Mouse (Mus musculus): ENCODE measurements around the gene Lix1. TPM values are rescaled to one million over a fixed set of nuclear protein-coding genes. Genes with fewer than 3 reads are reported as not detected.
"Not testable (repeated sequence)": the region's sequence is repeated elsewhere in the genome, so short reads cannot be mapped to it uniquely, and the experiment has no call there.

The Lix1 gene
- polyA plus RNA-seq, 1 experiment from 2014 or later, result 0.25 TPM

- no peak for DNase-seq
- H3K4me1 ChIP-seq (ENCODE audit: insufficient read depth), result no peaks in the 10 kb centered on the region
- 60% methylated on average over 1 of the region's 1 CpGs for WGBS (ENCODE audit: insufficient replicate concordance)
- no peak overlapping the region for H3K9ac ChIP-seq (replicated peaks)
- TF ChIP-seq CTCF (IDR thresholded peaks at IDR 0.05; ENCODE audit: low read depth) (no peak), EP300 (IDR thresholded peaks at IDR 0.05; ENCODE audit: low read depth) (no peak)
- ATAC-seq, result no peak
- H3K9me3 ChIP-seq (ENCODE audit: low read length), result no peaks in the 10 kb centered on the region
- H3K27ac ChIP-seq (ENCODE audit: low read depth), result no peak overlapping the region
- H3K36me3 ChIP-seq (replicated peaks; ENCODE audit: insufficient read depth, low read length), result no peaks in the 10 kb centered on the region
- no peak overlapping the region for H3K4me2 ChIP-seq (ENCODE audit: low read depth, low read length)
- no peaks in the 10 kb centered on the region for H3K27me3 ChIP-seq (ENCODE audit: insufficient read depth, low read length)
- H3K4me3 ChIP-seq (ENCODE audit: low read depth, low read length), result no peak overlapping the region
These were observed 52.1 kb downstream of the Lix1 start for GRCm38 (mm10) chr17:17454573-17454972.

- no peak for ATAC-seq
- no peak for TF ChIP-seq CTCF (IDR thresholded peaks at IDR 0.05; ENCODE audit: low read depth)
- no peak for TF ChIP-seq EP300 (IDR thresholded peaks at IDR 0.05; ENCODE audit: low read depth)
- DNase-seq, result no peak
These were observed 83.3 kb downstream of the Lix1 start for GRCm38 (mm10) chr17:17485789-17486188.

DNA sequence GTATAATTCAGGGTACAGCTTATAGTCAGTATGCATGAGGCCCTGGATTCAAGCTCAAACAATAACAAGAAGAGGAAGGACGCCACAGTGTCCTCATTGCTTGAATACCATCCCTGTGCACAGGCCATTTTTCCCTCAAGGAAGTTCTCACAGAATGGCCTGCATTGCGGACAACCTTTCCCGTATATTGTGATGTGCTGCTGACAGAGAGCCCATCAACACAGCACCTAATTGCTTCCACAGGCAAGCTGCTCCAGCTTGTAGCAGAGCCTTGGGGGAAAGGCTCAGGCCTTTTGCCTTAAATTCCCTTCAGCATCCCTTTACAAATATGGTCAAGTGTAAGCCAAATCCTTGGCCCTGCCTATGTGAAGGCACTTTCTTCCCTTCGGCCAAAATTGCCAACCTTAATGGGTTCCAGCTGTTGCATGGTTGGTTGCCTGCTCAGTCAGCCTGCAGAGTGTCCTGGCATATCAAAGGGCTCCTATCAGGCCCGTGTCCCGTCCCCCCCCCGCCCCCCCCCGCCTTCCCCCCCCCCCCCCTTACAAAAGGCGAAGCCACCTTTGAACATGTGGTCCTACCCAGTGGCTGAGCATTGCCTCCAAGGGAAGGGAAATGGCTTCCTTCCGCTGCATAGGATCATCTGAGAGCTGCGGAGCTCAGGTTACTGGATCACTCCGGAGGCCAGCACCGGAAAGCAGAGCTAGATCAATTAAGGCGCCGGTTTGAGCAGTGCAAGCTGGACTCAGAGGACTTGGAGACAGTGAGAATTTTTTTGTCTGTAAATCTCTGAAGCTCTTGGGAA is 88.5 kb downstream of the Lix1 start:
- DNase-seq (no peak), ATAC-seq (no peak)
- H3K4me1 ChIP-seq (ENCODE audit: insufficient read depth), result no peaks in the 10 kb centered on the region
- no peaks in the 10 kb centered on the region for H3K9me3 ChIP-seq (ENCODE audit: low read length)
- WGBS (ENCODE audit: insufficient replicate concordance), result 63% methylated on average over 13 of the region's 15 CpGs
- H3K27ac ChIP-seq (ENCODE audit: low read depth), result no peak overlapping the region
- H3K4me3 ChIP-seq (ENCODE audit: low read depth, low read length), result no peak overlapping the region
- no peak overlapping the region for H3K4me2 ChIP-seq (ENCODE audit: low read depth, low read length)
- no peak for TF ChIP-seq CTCF (IDR thresholded peaks at IDR 0.05; ENCODE audit: low read depth)
- no peak for TF ChIP-seq EP300 (IDR thresholded peaks at IDR 0.05; ENCODE audit: low read depth)
- no peaks in the 10 kb centered on the region for H3K36me3 ChIP-seq (replicated peaks; ENCODE audit: insufficient read depth, low read length)
- H3K9ac ChIP-seq (replicated peaks), result no peak overlapping the region
- H3K27me3 ChIP-seq (ENCODE audit: insufficient read depth, low read length), result no peaks in the 10 kb centered on the region

More at GRCm38 (mm10) chr17:17485789-17486188, 83.3 kb downstream of the Lix1 start:
- Histone ChIP-seq H3K9ac (replicated peaks) (no peak overlapping the region), H3K4me1 (ENCODE audit: insufficient read depth) (no peaks in the 10 kb centered on the region), H3K36me3 (replicated peaks; ENCODE audit: insufficient read depth, low read length) (no peaks in the 10 kb centered on the region), H3K9me3 (ENCODE audit: low read length) (no peaks in the 10 kb centered on the region), H3K27ac (ENCODE audit: low read depth) (no peak overlapping the region), H3K4me3 (ENCODE audit: low read depth, low read length) (no peak overlapping the region), H3K4me2 (ENCODE audit: low read depth, low read length) (no peak overlapping the region), H3K27me3 (ENCODE audit: insufficient read depth, low read length) (no peaks in the 10 kb centered on the region)
- 74% methylated on average over 2 of the region's 2 CpGs for WGBS (ENCODE audit: insufficient replicate concordance)

GRCm38 (mm10) chr17:17491622-17492001 is 89.1 kb downstream of the Lix1 start:
- Histone ChIP-seq H3K4me2 (ENCODE audit: low read depth, low read length) (no peak overlapping the region), H3K4me1 (ENCODE audit: insufficient read depth) (no peaks in the 10 kb centered on the region), H3K4me3 (ENCODE audit: low read depth, low read length) (no peak overlapping the region), H3K36me3 (replicated peaks; ENCODE audit: insufficient read depth, low read length) (no peaks in the 10 kb centered on the region), H3K27ac (ENCODE audit: low read depth) (no peak overlapping the region), H3K9ac (replicated peaks) (no peak overlapping the region), H3K9me3 (ENCODE audit: low read length) (no peaks in the 10 kb centered on the region), H3K27me3 (ENCODE audit: insufficient read depth, low read length) (no peaks in the 10 kb centered on the region)
- 58% methylated on average over 7 of the region's 7 CpGs for WGBS (ENCODE audit: insufficient replicate concordance)
- DNase-seq, result no peak
- ATAC-seq, result no peak
- TF ChIP-seq CTCF (IDR thresholded peaks at IDR 0.05; ENCODE audit: low read depth) (no peak), EP300 (IDR thresholded peaks at IDR 0.05; ENCODE audit: low read depth) (no peak)

- Histone ChIP-seq H3K27ac (ENCODE audit: low read depth) (no peak overlapping the region), H3K36me3 (replicated peaks; ENCODE audit: insufficient read depth, low read length) (no peaks in the 10 kb centered on the region), H3K9me3 (ENCODE audit: low read length) (no peaks in the 10 kb centered on the region), H3K27me3 (ENCODE audit: insufficient read depth, low read length) (no peaks in the 10 kb centered on the region), H3K4me2 (ENCODE audit: low read depth, low read length) (no peak overlapping the region), H3K9ac (replicated peaks) (no peak overlapping the region), H3K4me3 (ENCODE audit: low read depth, low read length) (no peak overlapping the region), H3K4me1 (ENCODE audit: insufficient read depth) (no peaks in the 10 kb centered on the region)
- 86% methylated on average over 8 of the region's 8 CpGs for WGBS (ENCODE audit: insufficient replicate concordance)
- TF ChIP-seq CTCF (IDR thresholded peaks at IDR 0.05; ENCODE audit: low read depth), result no peak
- no peak for TF ChIP-seq EP300 (IDR thresholded peaks at IDR 0.05; ENCODE audit: low read depth)
- no peak for DNase-seq
- ATAC-seq, result no peak
These were observed 89.6 kb downstream of the Lix1 start for GRCm38 (mm10) chr17:17492116-17492515.

GRCm38 (mm10) chr17:17496234-17496633 is 93.8 kb downstream of the Lix1 start:
- ATAC-seq; H3K27me3 ChIP-seq (ENCODE audit: insufficient read depth, low read length); H3K4me2 ChIP-seq (ENCODE audit: low read depth, low read length): not testable (repeated sequence)

More at GRCm38 (mm10) chr17:17496234-17496633, 93.8 kb downstream of the Lix1 start:
- not testable (repeated sequence) for H3K9me3 ChIP-seq (ENCODE audit: low read length); H3K36me3 ChIP-seq (replicated peaks; ENCODE audit: insufficient read depth, low read length); H3K4me1 ChIP-seq (ENCODE audit: insufficient read depth); DNase-seq; H3K27ac ChIP-seq (ENCODE audit: low read depth); H3K4me3 ChIP-seq (ENCODE audit: low read depth, low read length); H3K9ac ChIP-seq (replicated peaks)

All from liver, postnatal 0 days (tissue).